Mouse (Mus musculus): ENCODE measurements at regions not wholly inside any gene's neighbourhood (a gene's known extent, or its start where the extent isn't known, plus 50 kb on each side); places are given as distances from the start of the nearest gene placed in this dataset.

GRCm38 (mm10) chr6:24263796-24264195 lies 95.9 kb upstream of the Slc13a1 start:
- DNase-seq (ENCODE audit: low spot score): no peak

GRCm38 (mm10) chr6:24262578-24262977 lies 94.7 kb upstream of the Slc13a1 start:
- DNase-seq (ENCODE audit: low spot score): no peak

- DNase-seq (ENCODE audit: low spot score): no peak
These were observed 77.7 kb upstream of the Slc13a1 start for GRCm38 (mm10) chr6:24245591-24245990.

GRCm38 (mm10) chr6:24238541-24238940 lies 70.6 kb upstream of the Slc13a1 start:
- no peak for DNase-seq (ENCODE audit: low spot score)

DNA sequence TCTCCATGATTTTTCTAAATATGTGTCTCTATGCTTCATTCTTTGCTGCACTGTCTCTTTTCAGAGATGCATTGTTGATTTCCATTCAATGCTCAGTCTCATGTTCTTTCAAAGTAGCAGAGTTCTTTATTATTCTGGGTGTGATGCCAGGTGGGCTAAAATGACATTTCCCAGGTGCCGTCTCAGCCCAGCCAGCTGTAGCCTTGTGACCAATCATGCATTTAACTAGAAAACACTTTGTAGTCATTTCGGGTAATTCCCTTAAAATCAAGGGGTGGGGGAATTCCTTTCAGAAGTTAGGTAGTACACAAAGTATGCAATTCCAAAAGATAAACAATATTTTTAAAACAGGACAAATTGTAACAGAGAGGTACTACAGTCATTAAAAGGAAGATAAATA lies 70.2 kb upstream of the Slc13a1 start:
- no peak for DNase-seq (ENCODE audit: low spot score)

GRCm38 (mm10) chr6:24233626-24234025 lies 65.7 kb upstream of the Slc13a1 start:
- no peak for DNase-seq (ENCODE audit: low spot score)

DNA sequence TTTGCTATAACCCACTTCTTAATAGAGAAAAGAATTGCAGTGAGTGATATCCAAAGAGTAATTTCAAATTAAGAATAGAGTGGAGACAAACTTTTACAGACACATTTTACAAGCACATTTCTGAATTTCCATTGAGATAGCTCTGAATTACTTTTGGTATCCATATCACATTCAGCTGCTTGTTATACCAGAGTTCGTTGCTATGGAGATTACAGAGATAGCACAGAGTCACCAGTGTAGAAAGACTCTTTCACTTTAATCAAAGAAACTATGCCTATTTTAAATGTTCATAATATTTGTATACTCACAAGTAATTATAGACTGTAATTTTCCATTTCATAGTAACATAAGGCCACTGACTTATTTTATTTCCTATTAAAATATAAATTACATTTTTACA lies 52.7 kb upstream of the Slc13a1 start:
- DNase-seq (ENCODE audit: low spot score): no peak

DNA sequence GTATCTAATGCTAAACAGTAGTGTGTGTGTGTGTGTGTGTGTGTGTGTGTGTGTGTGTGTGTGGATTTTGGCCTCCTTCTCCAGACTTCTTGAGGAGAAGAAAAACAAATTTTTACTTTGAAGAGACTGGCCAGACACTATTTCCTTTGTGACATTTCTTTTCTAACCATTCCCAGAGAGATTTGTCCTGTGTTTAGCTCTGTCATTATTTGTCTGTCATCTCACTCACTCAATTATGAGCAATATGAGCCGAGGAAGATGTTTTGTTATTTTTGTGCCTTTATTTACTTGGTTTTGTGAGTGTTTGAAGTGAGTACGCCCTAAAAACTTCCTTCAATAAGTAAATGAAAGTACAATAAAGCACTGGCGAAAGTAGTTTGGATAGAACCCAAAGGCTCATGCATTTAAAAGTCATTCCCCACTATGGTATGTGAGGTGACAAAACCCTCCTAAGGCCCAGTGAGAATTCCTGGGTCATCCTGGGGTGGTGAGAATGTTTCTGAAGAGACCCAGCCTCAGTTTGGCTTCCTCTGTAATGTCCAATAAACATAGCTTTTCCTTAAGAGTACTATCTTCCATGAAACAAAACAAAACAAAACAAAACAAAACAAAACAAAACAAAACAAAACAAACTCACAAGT lies 52.1 kb upstream of the Slc13a1 start:
- no peak for DNase-seq (ENCODE audit: low spot score)

Data from T-cell, adult 2 months (primary cell).